Mouse (Mus musculus) heart, embryonic 12.5 days (tissue): ENCODE results near the gene Gm1043. TPM values are rescaled to one million over a fixed set of nuclear protein-coding genes. Genes with fewer than 3 reads are reported as not detected.
A peak's percentile ranks its signal among the peaks of the same experiment; 100 is the strongest.

ENCODE experiments used
- ATAC-seq: fragments of 200-750 bp; cut with Nextera tagmentation; 2 replicates; pipeline ENCODE4 v1.8.0; 2017; ENCODE audit warnings: moderate TSS enrichment, moderate library complexity; ENCODE audit not compliant: insufficient number of reproducible peaks, low FRiP score
- H3K27ac ChIP-seq: fragments of 300-500 bp; sonication (generic); 2 replicates; pipeline ENCODE4 v1.5.1; 2016; ENCODE audit warnings: mild to moderate bottlenecking, moderate library complexity; ENCODE audit not compliant: poor library complexity, severe bottlenecking
- H3K27me3 ChIP-seq: fragments of 300-500 bp; sonication (generic); replicated peaks from 2 replicates; pipeline ENCODE4 v1.6.1; 2016; ENCODE audit warnings: mild to moderate bottlenecking, moderate library complexity
- H3K36me3 ChIP-seq: fragments of 300-500 bp; sonication (generic); 2 replicates; pipeline ENCODE4 v1.6.1; 2016; ENCODE audit warnings: mild to moderate bottlenecking, moderate library complexity
- H3K4me1 ChIP-seq: fragments of 300-500 bp; sonication (generic); replicated peaks from 2 replicates; pipeline ENCODE4 v1.6.1; 2016; ENCODE audit warnings: mild to moderate bottlenecking
- H3K4me2 ChIP-seq: fragments of 300-500 bp; sonication (generic); 2 replicates; pipeline ENCODE4 v1.6.1; 2016; ENCODE audit warnings: mild to moderate bottlenecking, moderate library complexity
- H3K4me3 ChIP-seq: fragments of 300-500 bp; sonication (generic); 2 replicates; pipeline ENCODE4 v1.5.1; 2016; ENCODE audit warnings: mild to moderate bottlenecking
- H3K9ac ChIP-seq: fragments of 300-500 bp; sonication (generic); 2 replicates; pipeline ENCODE4 v1.6.1; 2016; ENCODE audit warnings: mild to moderate bottlenecking, moderate library complexity
- H3K9me3 ChIP-seq: fragments of 300-500 bp; sonication (generic); replicated peaks from 2 replicates; pipeline ENCODE4 v1.6.1; 2016; ENCODE audit warnings: mild to moderate bottlenecking, moderate library complexity
- WGBS: fragments of 180-500 bp; shearing (Covaris S2); methylation state at CpG from one replicate; pipeline ENCODE4 v1.1.7; 2016; 5-methylcytosine and 5-hydroxymethylcytosine counted together
- polyA plus RNA-seq: library from polyadenylated mRNA; unstranded; fragments of >200 nt; fragmentation: Nextera tagmentation; extraction: Ambion mirVana; gene quantifications from 2 replicates; pipeline ENCODE4 v1.2.1, GENCODE M21; 2016

The Gm1043 gene
- polyA plus RNA-seq, 1 experiment from 2014 or later, result not detected

- WGBS, result 60% methylated on average over 9 of the region's 9 CpGs
- Histone ChIP-seq H3K9me3 (no peaks in the 10 kb centered on the region), H3K9ac (no peak overlapping the region), H3K27me3 (peaks cover 26% of the 10 kb centered on the region; the same call in 1 of the 2 replicates), H3K4me3 (no peak overlapping the region), H3K4me1 (no peaks in the 10 kb centered on the region), H3K36me3 (no peaks in the 10 kb centered on the region), H3K27ac (no peak overlapping the region), H3K4me2 (no peak overlapping the region)
- no peak for ATAC-seq
Measured at GRCm38 (mm10) chr5:37117126-37117525, 32.0 kb downstream of the Gm1043 start.

DNA sequence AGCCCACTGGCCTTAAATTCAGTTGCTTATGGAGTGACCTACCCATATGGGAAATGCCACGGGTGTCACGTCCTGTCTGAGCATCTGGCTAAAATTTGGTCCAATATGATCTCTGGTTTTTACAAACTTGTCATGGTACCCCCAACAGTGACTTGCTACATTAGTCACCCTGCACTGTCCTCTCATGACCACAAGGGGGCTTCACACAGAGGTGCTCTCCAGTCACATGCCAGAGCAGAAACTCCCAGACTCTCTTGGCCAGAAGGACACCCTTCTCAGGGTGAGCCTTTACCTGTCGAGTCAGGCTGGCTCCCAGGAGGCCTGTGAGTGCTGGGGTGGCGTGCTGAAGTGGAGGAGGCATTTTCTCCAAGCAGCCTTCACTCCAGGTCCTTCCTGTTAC, 33.1 kb downstream of the Gm1043 start:
- Histone ChIP-seq H3K27ac (no peak overlapping the region), H3K4me3 (no peak overlapping the region), H3K4me2 (no peak overlapping the region), H3K9me3 (no peaks in the 10 kb centered on the region), H3K36me3 (no peaks in the 10 kb centered on the region), H3K4me1 (no peaks in the 10 kb centered on the region), H3K27me3 (peaks cover 26% of the 10 kb centered on the region; the same call in 1 of the 2 replicates), H3K9ac (no peak overlapping the region)
- 38% methylated on average over 4 of the region's 4 CpGs for WGBS
- no peak for ATAC-seq

- Histone ChIP-seq H3K4me2 (no peak overlapping the region), H3K4me3 (no peak overlapping the region), H3K36me3 (no peaks in the 10 kb centered on the region), H3K27me3 (peaks cover 25% of the 10 kb centered on the region), H3K9ac (no peak overlapping the region), H3K9me3 (no peaks in the 10 kb centered on the region), H3K27ac (no peak overlapping the region), H3K4me1 (no peaks in the 10 kb centered on the region)
- ATAC-seq, result no peak
- WGBS, result 73% methylated on average over 7 of the region's 7 CpGs
Measured at GRCm38 (mm10) chr5:37121186-37121680, 36.1 kb downstream of the Gm1043 start.

- ATAC-seq, result no peak
- no peak overlapping the region for H3K4me3 ChIP-seq
Measured at GRCm38 (mm10) chr5:37131841-37132240, 46.7 kb downstream of the Gm1043 start.

GRCm38 (mm10) chr5:37141745-37142144, 56.6 kb downstream of the Gm1043 start:
- Histone ChIP-seq H3K9me3 (no peaks in the 10 kb centered on the region), H3K36me3 (no peaks in the 10 kb centered on the region), H3K4me2 (no peak overlapping the region), H3K4me3 (no peak overlapping the region), H3K4me1 (no peaks in the 10 kb centered on the region), H3K27ac (no peak overlapping the region), H3K27me3 (peaks cover 6% of the 10 kb centered on the region; the same call in 1 of the 2 replicates), H3K9ac (no peak overlapping the region)
- ATAC-seq, result no peak
- WGBS, result 70% methylated on average over 8 of the region's 8 CpGs

More at GRCm38 (mm10) chr5:37131841-37132240, 46.7 kb downstream of the Gm1043 start:
- 52% methylated on average over 4 of the region's 4 CpGs for WGBS
- Histone ChIP-seq H3K36me3 (no peaks in the 10 kb centered on the region), H3K9ac (no peak overlapping the region), H3K4me1 (no peaks in the 10 kb centered on the region), H3K27ac (no peak overlapping the region), H3K9me3 (no peaks in the 10 kb centered on the region), H3K4me2 (no peak overlapping the region), H3K27me3 (no peaks in the 10 kb centered on the region)

DNA sequence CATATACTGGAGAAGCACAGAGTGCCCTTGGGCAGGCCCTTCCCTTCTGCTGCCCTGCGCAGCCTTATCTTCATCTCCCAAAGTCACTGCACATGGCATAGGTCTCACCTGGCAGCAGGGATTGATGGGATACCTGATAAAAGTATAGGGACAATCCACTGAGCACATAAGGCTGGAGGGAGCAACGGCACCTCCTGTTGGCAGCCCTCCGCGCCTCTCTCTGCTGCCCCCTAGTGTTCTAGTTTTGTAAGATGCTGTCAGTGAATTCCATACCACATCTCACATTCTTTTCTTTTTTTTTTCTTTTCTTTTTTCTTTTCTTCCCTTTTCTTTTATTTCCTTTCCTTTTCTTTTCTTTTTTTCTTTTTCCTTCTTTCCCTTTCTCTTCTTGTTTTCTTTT, 62.4 kb downstream of the Gm1043 start:
- H3K9ac ChIP-seq, result no peak overlapping the region
- H3K36me3 ChIP-seq, result no peaks in the 10 kb centered on the region
- no peak overlapping the region for H3K27ac ChIP-seq
- 13% methylated on average over 4 of the region's 4 CpGs for WGBS
- no peak for ATAC-seq
- H3K27me3 ChIP-seq, result peaks cover 9% of the 10 kb centered on the region; the same call in 1 of the 2 replicates
- H3K4me1 ChIP-seq, result no peaks in the 10 kb centered on the region
- no peaks in the 10 kb centered on the region for H3K9me3 ChIP-seq
- H3K4me3 ChIP-seq, result no peak overlapping the region
- H3K4me2 ChIP-seq, result no peak overlapping the region

DNA sequence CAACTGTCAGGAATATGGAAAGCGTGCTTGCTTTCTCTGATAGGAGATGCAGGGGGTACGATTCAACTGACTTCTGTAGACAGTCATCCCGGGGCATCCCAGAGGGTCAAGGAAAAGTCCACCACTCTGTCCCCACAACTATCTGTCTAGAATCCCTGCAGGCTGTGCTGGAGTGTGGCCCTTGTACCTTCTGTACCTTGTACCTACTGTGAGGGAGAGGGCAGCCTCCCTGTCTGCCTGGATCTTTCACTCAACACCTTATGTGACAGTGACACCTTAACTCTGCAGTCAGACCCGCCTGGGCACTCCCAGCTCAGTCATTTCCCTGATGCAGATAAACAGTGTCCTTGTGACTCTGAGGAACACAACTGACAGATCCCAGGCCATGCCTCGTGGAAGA, 65.5 kb downstream of the Gm1043 start:
- WGBS, result 52% methylated on average over 5 of the region's 5 CpGs
- peaks cover 16% of the 10 kb centered on the region; the same call in 1 of the 2 replicates for H3K27me3 ChIP-seq

DNA sequence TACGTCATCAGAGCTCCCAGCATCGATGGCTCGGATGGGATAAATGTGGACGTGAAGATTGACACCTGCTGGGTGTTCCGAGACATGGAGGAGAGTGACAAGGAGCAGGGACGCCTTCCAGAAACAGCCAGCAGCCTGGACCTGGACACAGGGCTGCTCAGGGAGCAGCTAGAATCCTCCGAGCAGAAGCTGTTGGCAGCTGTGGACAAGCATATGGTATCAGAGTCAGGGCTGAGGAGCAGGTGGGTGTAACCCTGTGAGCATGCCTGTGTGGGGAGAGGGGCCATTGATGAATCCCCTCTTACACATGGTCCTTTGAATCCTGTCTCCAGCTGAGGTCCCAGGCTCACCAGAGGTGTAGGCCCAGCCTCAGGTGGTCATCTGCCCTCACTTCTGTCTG, 69.3 kb downstream of the Gm1043 start:
- Histone ChIP-seq H3K27me3 (peaks cover 36% of the 10 kb centered on the region), H3K9ac (no peak overlapping the region), H3K27ac (no peak overlapping the region), H3K4me2 (no peak overlapping the region), H3K4me3 (no peak overlapping the region), H3K36me3 (no peaks in the 10 kb centered on the region), H3K4me1 (no peaks in the 10 kb centered on the region), H3K9me3 (no peaks in the 10 kb centered on the region)
- ATAC-seq, result no peak
- WGBS, result 58% methylated on average over 7 of the region's 7 CpGs

More for the DNA sequence above, 65.5 kb downstream of the Gm1043 start:
- ATAC-seq, result no peak
- Histone ChIP-seq H3K36me3 (no peaks in the 10 kb centered on the region), H3K9me3 (no peaks in the 10 kb centered on the region), H3K4me2 (no peak overlapping the region), H3K27ac (no peak overlapping the region), H3K9ac (no peak overlapping the region), H3K4me3 (no peak overlapping the region), H3K4me1 (no peaks in the 10 kb centered on the region)

DNA sequence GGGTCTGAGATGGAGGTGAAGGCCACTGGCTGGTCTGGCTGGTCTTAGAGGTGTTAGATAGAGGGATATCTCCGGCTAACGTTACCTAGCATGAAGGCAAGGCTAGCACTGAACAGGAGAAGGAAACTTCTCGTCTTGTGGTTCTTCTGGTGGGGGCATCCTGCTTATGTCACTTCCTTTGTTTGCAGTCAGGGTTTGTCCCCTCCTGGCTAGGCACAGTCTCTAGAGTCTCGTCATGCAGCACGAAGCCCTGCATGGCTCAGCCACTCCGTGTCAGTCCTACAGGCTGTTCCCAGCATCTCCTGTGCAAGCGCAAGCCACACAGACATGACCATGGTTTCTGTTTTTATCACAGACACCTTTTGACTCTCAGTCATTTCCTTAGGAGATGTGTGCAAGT, 73.2 kb downstream of the Gm1043 start:
- peaks cover 68% of the 10 kb centered on the region for H3K27me3 ChIP-seq
- 65% methylated on average over 7 of the region's 7 CpGs for WGBS

DNA sequence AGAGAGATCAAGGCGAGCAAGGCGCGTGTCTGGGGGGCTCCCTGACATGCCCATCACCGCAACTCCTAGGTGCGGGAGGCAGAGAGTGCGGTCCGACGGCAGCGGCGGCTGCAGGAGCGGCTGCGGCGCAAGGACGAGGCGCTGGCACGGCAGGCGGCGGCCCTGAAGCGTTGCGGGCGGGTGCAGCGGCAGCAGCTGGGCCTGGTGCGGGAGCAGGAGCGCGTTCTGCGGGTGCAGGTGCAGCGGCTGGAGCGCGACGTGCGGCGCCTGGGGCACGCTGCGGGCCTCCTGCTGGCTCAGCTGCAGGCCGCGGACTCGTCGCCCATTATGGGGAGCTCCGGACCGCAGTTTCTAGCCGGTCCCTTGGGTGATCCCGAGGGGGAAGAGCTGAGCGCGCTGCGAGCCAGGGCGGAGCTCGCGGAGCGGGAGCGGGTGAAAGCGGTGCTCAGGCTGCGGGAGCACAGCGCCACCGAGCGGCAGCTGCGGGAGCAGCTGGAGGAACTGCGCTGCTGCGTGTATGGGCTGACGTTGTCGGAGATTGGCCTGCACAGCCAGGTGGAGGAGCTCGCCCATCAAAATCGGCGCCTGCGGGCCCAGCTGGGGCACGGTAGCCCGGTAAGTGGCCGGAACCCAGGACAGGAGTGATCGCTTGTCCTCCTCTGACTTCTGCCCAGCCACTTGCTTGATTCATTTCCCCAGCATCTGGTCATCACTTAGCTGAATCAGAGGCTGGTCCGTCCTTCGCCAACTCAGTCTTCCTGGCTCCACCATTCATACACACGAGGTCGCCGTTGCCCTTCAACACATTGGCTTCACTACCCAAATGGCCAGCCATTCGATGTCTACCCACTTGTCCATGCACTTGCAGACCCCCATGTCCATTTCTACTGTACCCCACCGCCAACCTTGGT, 78.0 kb downstream of the Gm1043 start:
- H3K9me3 ChIP-seq, result no peaks in the 10 kb centered on the region
- H3K4me3 ChIP-seq, result peak overlapping the region; percentile 43
- H3K36me3 ChIP-seq, result no peaks in the 10 kb centered on the region
- H3K27ac ChIP-seq, result no peak overlapping the region
- peak overlapping the region; percentile 69 for H3K4me2 ChIP-seq
- peaks cover 9% of the 10 kb centered on the region for H3K4me1 ChIP-seq
- peaks cover 93% of the 10 kb centered on the region for H3K27me3 ChIP-seq
- H3K9ac ChIP-seq, result 0 out of 2 replicates have a peak overlapping the region, but pooled peaks have one; percentile 33
- 8% methylated on average over 73 of the region's 75 CpGs for WGBS
- no peak for ATAC-seq

More for the DNA sequence above, 73.2 kb downstream of the Gm1043 start:
- no peaks in the 10 kb centered on the region for H3K36me3 ChIP-seq
- H3K9ac ChIP-seq, result no peak overlapping the region
- H3K27ac ChIP-seq, result no peak overlapping the region
- H3K4me3 ChIP-seq, result no peak overlapping the region
- ATAC-seq, result no peak
- H3K4me2 ChIP-seq, result no peak overlapping the region
- peaks cover 7% of the 10 kb centered on the region for H3K4me1 ChIP-seq
- no peaks in the 10 kb centered on the region for H3K9me3 ChIP-seq

DNA sequence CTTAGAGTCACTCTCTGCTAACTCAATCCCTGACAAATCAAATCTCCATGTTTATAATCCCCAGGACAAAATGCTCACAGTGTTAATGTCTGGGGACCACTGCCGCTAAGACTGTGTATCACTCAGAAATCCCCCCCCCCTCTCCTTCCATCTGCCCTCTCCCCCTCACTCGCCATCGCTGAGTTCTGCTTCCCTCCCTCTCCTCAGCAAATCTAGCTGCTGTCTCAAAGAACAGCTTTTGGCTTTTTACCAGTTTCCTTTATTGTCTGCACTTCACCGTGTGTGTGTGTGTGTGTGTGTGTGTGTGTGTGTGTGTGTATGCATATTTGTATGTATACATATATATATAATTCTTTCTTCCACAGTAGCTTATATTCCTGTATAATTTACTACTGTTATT, 91.3 kb downstream of the Gm1043 start:
- H3K27me3 ChIP-seq, result peaks cover 34% of the 10 kb centered on the region; the same call in 1 of the 2 replicates
- 0 out of 2 replicates have a peak, but pooled peaks cover 5% of the 10 kb centered on the region for H3K9me3 ChIP-seq
- H3K36me3 ChIP-seq, result no peaks in the 10 kb centered on the region
- no peak for ATAC-seq
- H3K4me2 ChIP-seq, result no peak overlapping the region
- 51% methylated on average over 4 of the region's 4 CpGs for WGBS
- no peak overlapping the region for H3K4me3 ChIP-seq
- no peak overlapping the region for H3K9ac ChIP-seq
- H3K4me1 ChIP-seq, result peaks cover 12% of the 10 kb centered on the region
- H3K27ac ChIP-seq, result no peak overlapping the region
